Mouse (Mus musculus) liver, embryonic 11.5 days (tissue): ENCODE results near the gene Vmn1r10. TPM values are rescaled to one million over a fixed set of nuclear protein-coding genes. Genes with fewer than 3 reads are reported as not detected.

Source experiments
- ATAC-seq: fragments of 200-750 bp; cut with Nextera tagmentation; replicated peaks from 2 replicates; pipeline ENCODE4 v1.8.0; 2017; ENCODE audit warnings: moderate number of reproducible peaks, mild to moderate bottlenecking, moderate TSS enrichment, moderate library complexity; ENCODE audit not compliant: low FRiP score
- DNase-seq: peaks from one replicate; pipeline ENCODE4 v3.0.0-alpha.2; 2017; ENCODE audit warnings: low spot score
- H3K27ac ChIP-seq: fragments of 300-500 bp; sonication (generic); 2 replicates; pipeline ENCODE4 v1.5.1; 2014; ENCODE audit warnings: mild to moderate bottlenecking, low read depth, low read length, control low read depth
- H3K27me3 ChIP-seq: fragments of 300-500 bp; sonication (generic); replicated peaks from 2 replicates; pipeline ENCODE4 v1.6.1; 2014; ENCODE audit warnings: low read length, mixed read lengths; ENCODE audit not compliant: control insufficient read depth, insufficient read depth
- H3K36me3 ChIP-seq: fragments of 300-500 bp; sonication (generic); 2 replicates; pipeline ENCODE4 v1.6.1; 2014; ENCODE audit warnings: mild to moderate bottlenecking, low read length, moderate library complexity, mixed read lengths; ENCODE audit not compliant: control insufficient read depth, insufficient read depth
- H3K4me1 ChIP-seq: fragments of 300-500 bp; sonication (generic); replicated peaks from 2 replicates; pipeline ENCODE4 v1.6.1; 2014; ENCODE audit warnings: low read length, mixed read lengths; ENCODE audit not compliant: control insufficient read depth, insufficient read depth
- H3K4me2 ChIP-seq: fragments of 300-500 bp; sonication (generic); 2 replicates; pipeline ENCODE4 v1.6.1; 2014; ENCODE audit warnings: mild to moderate bottlenecking, control low read depth, moderate library complexity
- H3K4me3 ChIP-seq: fragments of 300-500 bp; sonication (generic); 2 replicates; pipeline ENCODE4 v1.5.1; 2014; ENCODE audit warnings: low read depth, low read length, control low read depth
- H3K9ac ChIP-seq: fragments of 300-500 bp; sonication (generic); 2 replicates; pipeline ENCODE4 v1.6.1; 2014; ENCODE audit warnings: low read depth, low read length, control low read depth
- H3K9me3 ChIP-seq: fragments of 300-500 bp; sonication (generic); 2 replicates; pipeline ENCODE4 v1.6.1; 2016; ENCODE audit warnings: low read length, inconsistent platforms, mixed read lengths; ENCODE audit not compliant: control insufficient read depth
- WGBS: fragments of 180-500 bp; shearing (Covaris S2); extraction: QIAGEN DNeasy Blood & Tissue Kit; methylation state at CpG from one replicate; pipeline ENCODE4 v1.1.7; 2014; 5-methylcytosine and 5-hydroxymethylcytosine counted together
- polyA plus RNA-seq: library from polyadenylated mRNA; unstranded; fragments of >200 nt; fragmentation: Nextera tagmentation; extraction: Ambion mirVana; gene quantifications from 2 replicates; pipeline ENCODE4 v1.2.1, GENCODE M21; 2014

Gene Vmn1r10
- polyA plus RNA-seq: not detected in 2 replicates

- H3K36me3 ChIP-seq: no peaks in the 10 kb centered on the region
- no peaks in the 10 kb centered on the region for H3K4me1 ChIP-seq
- WGBS: 78% methylated on average over 3 of the region's 3 CpGs
- H3K27ac ChIP-seq: no peak within 1 kb of the TSS
- H3K9me3 ChIP-seq: no peaks in the 10 kb centered on the region
- H3K9ac ChIP-seq: no peak within 1 kb of the TSS
- no peak within 1 kb of the TSS for H3K4me3 ChIP-seq
- H3K27me3 ChIP-seq: no peaks in the 10 kb centered on the region
- DNase-seq (no peak), ATAC-seq (no peak)
- H3K4me2 ChIP-seq: no peak within 1 kb of the TSS
Observed at GRCm38 (mm10) chr6:57109154-57109553, at the start of gene Vmn1r10. TSS of gene Vmn1r10 (plus strand) at chr6:57109454.

- Histone ChIP-seq H3K27me3 (no peaks in the 10 kb centered on the region), H3K4me3 (no peak overlapping the region), H3K9me3 (no peaks in the 10 kb centered on the region), H3K27ac (no peak overlapping the region), H3K36me3 (no peaks in the 10 kb centered on the region), H3K4me1 (no peaks in the 10 kb centered on the region), H3K4me2 (no peak overlapping the region), H3K9ac (no peak overlapping the region)
- ATAC-seq (no peak), DNase-seq (no peak)
Observed at GRCm38 (mm10) chr6:57063730-57064129, 45.5 kb upstream of the Vmn1r10 start.

- WGBS: 80% methylated on average over 2 of the region's 2 CpGs
- Histone ChIP-seq H3K4me2 (no peak within 1 kb of the TSS), H3K27me3 (no peaks in the 10 kb centered on the region), H3K9me3 (no peaks in the 10 kb centered on the region), H3K4me1 (no peaks in the 10 kb centered on the region), H3K9ac (no peak within 1 kb of the TSS), H3K27ac (no peak within 1 kb of the TSS), H3K36me3 (no peaks in the 10 kb centered on the region), H3K4me3 (no peak within 1 kb of the TSS)
- DNase-seq (no peak), ATAC-seq (no peak)
Observed at GRCm38 (mm10) chr6:57066487-57066886, 42.8 kb upstream of the Vmn1r10 start, which contains the start of gene Vmn1r9. TSS of gene Vmn1r9 (plus strand) at chr6:57066787.

GRCm38 (mm10) chr6:57106358-57106757 lies 2.9 kb upstream of the Vmn1r10 start:
- DNase-seq (no peak), ATAC-seq (no peak)
- H3K4me1 ChIP-seq: no peaks in the 10 kb centered on the region
- no peak overlapping the region for H3K4me3 ChIP-seq
- no peaks in the 10 kb centered on the region for H3K36me3 ChIP-seq
- H3K4me2 ChIP-seq: no peak overlapping the region
- no peak overlapping the region for H3K9ac ChIP-seq
- no peak overlapping the region for H3K27ac ChIP-seq
- H3K9me3 ChIP-seq: no peaks in the 10 kb centered on the region
- WGBS: 54% methylated on average over 1 of the region's 1 CpGs
- no peaks in the 10 kb centered on the region for H3K27me3 ChIP-seq

- Histone ChIP-seq H3K36me3 (no peaks in the 10 kb centered on the region), H3K9me3 (no peaks in the 10 kb centered on the region), H3K4me2 (no peak within 1 kb of the TSS), H3K9ac (no peak within 1 kb of the TSS), H3K4me1 (no peaks in the 10 kb centered on the region), H3K4me3 (no peak within 1 kb of the TSS), H3K27me3 (no peaks in the 10 kb centered on the region), H3K27ac (no peak within 1 kb of the TSS)
- no peak for DNase-seq
- no peak for ATAC-seq
- WGBS: 68% methylated on average over 1 of the region's 1 CpGs
Observed at GRCm38 (mm10) chr6:57133155-57133554, 23.9 kb downstream of the Vmn1r10 start, which contains the start of gene Vmn1r11. TSS of gene Vmn1r11 (plus strand) at chr6:57133455.

- 75% methylated on average over 2 of the region's 2 CpGs for WGBS
- no peaks in the 10 kb centered on the region for H3K4me1 ChIP-seq
- H3K9me3 ChIP-seq: no peaks in the 10 kb centered on the region
- H3K27me3 ChIP-seq: no peaks in the 10 kb centered on the region
- no peak within 1 kb of the TSS for H3K9ac ChIP-seq
- no peak for ATAC-seq
- no peak for DNase-seq
- H3K27ac ChIP-seq: no peak within 1 kb of the TSS
- H3K4me2 ChIP-seq: no peak within 1 kb of the TSS
- no peaks in the 10 kb centered on the region for H3K36me3 ChIP-seq
- H3K4me3 ChIP-seq: no peak within 1 kb of the TSS
Observed at GRCm38 (mm10) chr6:57156619-57157018, 47.4 kb downstream of the Vmn1r10 start, which contains the start of gene Vmn1r12. TSS of gene Vmn1r12 (plus strand) at chr6:57156919.

Other genes starting within 250 kb of the Vmn1r10 start
- gene Nt5c3, start 185.5 kb upstream of the Vmn1r10 start, polyA plus RNA-seq: 164 and 171 TPM in 2 replicates
- gene Vmn1r4, start 185.4 kb upstream of the Vmn1r10 start, polyA plus RNA-seq: 0.18 and 0.57 TPM in 2 replicates
- gene Vmn1r5, start 139.2 kb upstream of the Vmn1r10 start, polyA plus RNA-seq: not detected in 2 replicates
- not detected in 2 replicates for gene Vmn1r6, start 112.2 kb upstream of the Vmn1r10 start, polyA plus RNA-seq
- gene Vmn1r7, start 84.1 kb upstream of the Vmn1r10 start, polyA plus RNA-seq: not detected in 2 replicates
- not detected in 2 replicates for gene Vmn1r8, start 77.2 kb upstream of the Vmn1r10 start, polyA plus RNA-seq
- not detected in 2 replicates for gene Vmn1r9, start 42.7 kb upstream of the Vmn1r10 start, polyA plus RNA-seq
- not detected in 2 replicates for gene Vmn1r11, start 24.0 kb downstream of the Vmn1r10 start, polyA plus RNA-seq
- gene Vmn1r12, start 47.5 kb downstream of the Vmn1r10 start, polyA plus RNA-seq: not detected in 2 replicates
- not detected in 2 replicates for gene Vmn1r13, start 93.8 kb downstream of the Vmn1r10 start, polyA plus RNA-seq
- gene Vmn1r14, start 122.2 kb downstream of the Vmn1r10 start, polyA plus RNA-seq: not detected in 2 replicates
- not detected in 2 replicates for gene Vmn1r15, start 148.5 kb downstream of the Vmn1r10 start, polyA plus RNA-seq
- not detected in 2 replicates for gene Vmn1r16, start 220.0 kb downstream of the Vmn1r10 start, polyA plus RNA-seq